Mouse (Mus musculus) cortical plate, adult 2 months (tissue): ENCODE measurements around the gene Zfp384. TPM values are rescaled to one million over a fixed set of nuclear protein-coding genes. Genes with fewer than 3 reads are reported as not detected.

ENCODE experiments used
- H3K27ac ChIP-seq: fragments of 200-500 bp; 2 replicates; pipeline ENCODE4 v1.5.1; 2012; ENCODE audit warnings: low read length, control low read depth, inconsistent platforms; ENCODE audit not compliant: insufficient read depth
- H3K4me1 ChIP-seq: fragments of 200-500 bp; 2 replicates; pipeline ENCODE4 v1.6.1; 2011; ENCODE audit warnings: low read length; ENCODE audit not compliant: control insufficient read depth, insufficient read depth
- H3K4me3 ChIP-seq: fragments of 200-500 bp; 2 replicates; pipeline ENCODE4 v1.5.1; 2011; ENCODE audit warnings: mild to moderate bottlenecking, low read length, control low read depth; ENCODE audit not compliant: insufficient read depth
- CTCF ChIP-seq: fragments of 200-500 bp; IDR thresholded peaks from 2 replicates; pipeline ENCODE4 v1.5.1; 2011; ENCODE audit warnings: mild to moderate bottlenecking, control low read depth, low read length; ENCODE audit not compliant: insufficient read depth; ENCODE audit errors: extremely low read depth
- POLR2A ChIP-seq: fragments of 200-500 bp; IDR thresholded peaks from 2 replicates; pipeline ENCODE4 v1.6.1; 2011; ENCODE audit warnings: mild to moderate bottlenecking, low read length, control low read depth; ENCODE audit not compliant: insufficient read depth; ENCODE audit errors: extremely low read depth
- polyA plus RNA-seq: library from polyadenylated mRNA; depleted of rRNA; stranded (reverse); fragments of >200 nt; gene quantifications from 2 replicates; pipeline ENCODE4 v1.2.3, GENCODE M21; 2012

The Zfp384 gene
- polyA plus RNA-seq, 1 experiment, result 46.9 TPM

DNA sequence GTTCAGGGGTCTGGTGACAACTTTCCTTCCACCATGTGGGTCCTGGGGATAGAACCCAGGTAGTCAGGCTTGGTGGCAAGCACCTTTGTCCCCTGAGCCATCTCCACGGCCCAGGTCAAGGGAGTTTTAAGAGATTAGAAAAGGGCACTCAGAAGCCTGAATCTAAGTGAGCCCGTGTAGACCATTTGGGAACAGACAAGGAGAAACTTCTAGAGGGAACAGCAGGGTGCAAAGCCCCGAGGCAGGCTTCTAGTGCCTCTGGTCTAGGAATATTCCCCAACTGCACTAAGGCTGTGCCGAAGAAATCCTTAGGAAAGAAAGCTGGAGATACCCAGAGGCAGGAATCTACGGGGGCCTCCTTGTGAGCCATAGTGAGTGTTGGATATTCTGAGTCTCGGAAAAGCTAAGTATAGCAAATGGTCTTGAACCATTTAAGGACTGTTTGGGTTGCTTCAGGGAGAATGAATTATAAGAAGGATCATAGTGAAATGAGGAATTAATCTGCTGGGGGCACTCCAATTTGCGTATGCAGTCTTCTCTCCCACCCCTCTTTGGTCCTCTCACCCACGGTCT is 13.0 kb upstream of the Zfp384 start:
- Histone ChIP-seq H3K27ac (peak overlapping the region; percentile 9; the same call in 1 of the 2 replicates), H3K4me3 (peak overlapping the region; percentile 88), H3K4me1 (peaks cover 2% of the 10 kb centered on the region; the same call in 1 of the 2 replicates)
- TF ChIP-seq POLR2A, result no peak
- no peak for TF ChIP-seq CTCF

DNA sequence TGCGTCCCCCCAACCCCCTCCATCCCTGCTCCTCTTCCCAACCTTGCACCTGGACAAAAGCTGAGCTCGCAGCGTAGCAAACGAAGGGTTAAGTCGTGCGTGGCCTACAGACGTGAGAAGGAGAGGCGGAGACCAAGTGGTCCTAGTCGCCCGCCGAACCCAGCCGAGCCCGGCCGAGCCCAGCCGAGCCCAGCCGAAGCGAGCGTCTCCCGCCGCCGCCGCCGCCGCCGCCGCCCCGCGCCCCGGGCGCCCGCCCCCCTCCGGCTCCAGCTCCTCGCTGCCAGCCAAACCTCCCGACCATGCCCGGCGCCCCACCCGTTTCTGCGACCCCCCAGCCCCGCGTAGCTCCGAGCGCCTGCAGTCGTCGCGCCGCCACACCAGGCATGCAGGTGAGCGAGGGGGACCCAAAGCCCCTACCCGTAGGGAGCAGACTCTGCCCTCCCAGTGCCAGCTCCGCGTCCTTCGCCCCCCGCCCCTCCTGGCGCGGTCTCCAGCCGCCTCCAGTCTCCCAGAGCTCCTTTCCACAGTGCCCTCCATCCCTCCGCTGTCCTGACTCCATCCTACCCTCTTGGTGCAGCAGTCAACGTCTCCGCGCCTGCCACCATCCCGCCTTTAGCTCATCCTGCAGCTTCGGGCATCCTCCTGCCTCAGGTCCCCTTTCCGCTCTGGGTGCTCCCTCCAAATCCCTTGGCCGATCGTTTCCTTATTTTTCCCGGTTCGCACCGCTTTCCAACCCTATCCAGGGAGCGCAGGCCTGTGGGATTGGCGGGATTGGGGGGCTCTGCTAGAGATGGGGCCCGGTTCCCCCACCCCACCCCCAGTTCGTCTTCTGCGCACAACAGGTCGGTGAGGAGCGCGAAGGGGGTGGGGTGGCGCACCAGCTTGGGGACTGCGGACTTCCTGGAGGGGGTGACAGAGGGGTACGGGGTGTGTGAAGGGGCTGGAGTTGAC is 12.1 kb upstream of the Zfp384 start, which contains the start of gene Pianp:
Pianp (plus strand) TSS at position 144 of the 951 bp plus-strand sequence.
- H3K27ac ChIP-seq, result peak within 1 kb of the TSS; percentile 68
- no peak for TF ChIP-seq CTCF
- TF ChIP-seq POLR2A, result peak; percentile 60; the same call in 1 of the 2 replicates

GRCm38 (mm10) chr6:124998066-124998465 is 10.9 kb upstream of the Zfp384 start:
- Histone ChIP-seq H3K4me3 (peak overlapping the region; percentile 88), H3K27ac (peak overlapping the region; percentile 68), H3K4me1 (peaks cover 5% of the 10 kb centered on the region)
- TF ChIP-seq CTCF (no peak), POLR2A (peak; percentile 71; the same call in 1 of the 2 replicates)

More for the DNA sequence above, 12.1 kb upstream of the Zfp384 start, which contains the start of gene Pianp:
- Histone ChIP-seq H3K4me1 (peaks cover 2% of the 10 kb centered on the region; the same call in 1 of the 2 replicates), H3K4me3 (peak within 1 kb of the TSS; percentile 88)

- TF ChIP-seq CTCF (no peak), POLR2A (no peak)
- H3K4me3 ChIP-seq, result peak overlapping the region; percentile 88; the same call in 1 of the 2 replicates
- no peak overlapping the region for H3K27ac ChIP-seq
- H3K4me1 ChIP-seq, result peaks cover 11% of the 10 kb centered on the region
Measured at GRCm38 (mm10) chr6:124999091-124999490, 9.9 kb upstream of the Zfp384 start.

GRCm38 (mm10) chr6:124999546-124999945 is 9.4 kb upstream of the Zfp384 start:
- Histone ChIP-seq H3K4me1 (peaks cover 12% of the 10 kb centered on the region), H3K4me3 (no peak overlapping the region), H3K27ac (no peak overlapping the region)
- TF ChIP-seq POLR2A (no peak), CTCF (no peak)

DNA sequence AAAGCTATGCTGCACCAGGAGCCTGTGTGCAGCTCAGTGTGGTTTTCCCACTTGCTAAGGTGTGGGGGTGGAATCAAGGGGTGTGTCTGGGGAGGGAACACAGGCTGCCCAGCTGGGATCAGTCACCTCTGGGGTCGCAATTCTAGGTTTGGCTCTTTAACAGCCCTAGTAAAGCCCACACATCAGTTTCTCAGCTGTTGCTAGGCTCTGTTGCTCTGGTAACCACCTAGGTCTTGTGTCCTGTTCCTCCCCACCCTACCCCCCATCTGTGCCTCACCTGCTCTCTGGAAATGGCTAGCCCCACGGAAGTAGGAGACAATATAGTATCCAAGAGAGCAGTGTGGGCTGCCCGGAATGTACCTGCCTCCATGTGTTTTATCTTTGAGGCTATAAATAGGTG is 5.2 kb upstream of the Zfp384 start:
- TF ChIP-seq POLR2A (no peak), CTCF (no peak)
- H3K4me1 ChIP-seq, result peaks cover 14% of the 10 kb centered on the region
- H3K27ac ChIP-seq, result no peak overlapping the region
- no peak overlapping the region for H3K4me3 ChIP-seq

GRCm38 (mm10) chr6:125005086-125005485 is 3.9 kb upstream of the Zfp384 start:
- Histone ChIP-seq H3K27ac (no peak overlapping the region), H3K4me3 (no peak overlapping the region), H3K4me1 (peaks cover 13% of the 10 kb centered on the region)
- no peak for TF ChIP-seq POLR2A
- no peak for TF ChIP-seq CTCF

GRCm38 (mm10) chr6:125008060-125008459 is 885 bp upstream of the Zfp384 start:
- Histone ChIP-seq H3K4me3 (peak overlapping the region; percentile 57), H3K27ac (no peak overlapping the region), H3K4me1 (peaks cover 11% of the 10 kb centered on the region)
- TF ChIP-seq CTCF, result no peak
- no peak for TF ChIP-seq POLR2A

- TF ChIP-seq CTCF (no peak), POLR2A (peak; percentile 95)
- Histone ChIP-seq H3K4me1 (peaks cover 7% of the 10 kb centered on the region), H3K4me3 (peak overlapping the region; percentile 57), H3K27ac (0 out of 2 replicates have a peak overlapping the region, but pooled peaks have one; percentile 1)
Measured at GRCm38 (mm10) chr6:125008586-125009128, 288 bp upstream of the Zfp384 start.

DNA sequence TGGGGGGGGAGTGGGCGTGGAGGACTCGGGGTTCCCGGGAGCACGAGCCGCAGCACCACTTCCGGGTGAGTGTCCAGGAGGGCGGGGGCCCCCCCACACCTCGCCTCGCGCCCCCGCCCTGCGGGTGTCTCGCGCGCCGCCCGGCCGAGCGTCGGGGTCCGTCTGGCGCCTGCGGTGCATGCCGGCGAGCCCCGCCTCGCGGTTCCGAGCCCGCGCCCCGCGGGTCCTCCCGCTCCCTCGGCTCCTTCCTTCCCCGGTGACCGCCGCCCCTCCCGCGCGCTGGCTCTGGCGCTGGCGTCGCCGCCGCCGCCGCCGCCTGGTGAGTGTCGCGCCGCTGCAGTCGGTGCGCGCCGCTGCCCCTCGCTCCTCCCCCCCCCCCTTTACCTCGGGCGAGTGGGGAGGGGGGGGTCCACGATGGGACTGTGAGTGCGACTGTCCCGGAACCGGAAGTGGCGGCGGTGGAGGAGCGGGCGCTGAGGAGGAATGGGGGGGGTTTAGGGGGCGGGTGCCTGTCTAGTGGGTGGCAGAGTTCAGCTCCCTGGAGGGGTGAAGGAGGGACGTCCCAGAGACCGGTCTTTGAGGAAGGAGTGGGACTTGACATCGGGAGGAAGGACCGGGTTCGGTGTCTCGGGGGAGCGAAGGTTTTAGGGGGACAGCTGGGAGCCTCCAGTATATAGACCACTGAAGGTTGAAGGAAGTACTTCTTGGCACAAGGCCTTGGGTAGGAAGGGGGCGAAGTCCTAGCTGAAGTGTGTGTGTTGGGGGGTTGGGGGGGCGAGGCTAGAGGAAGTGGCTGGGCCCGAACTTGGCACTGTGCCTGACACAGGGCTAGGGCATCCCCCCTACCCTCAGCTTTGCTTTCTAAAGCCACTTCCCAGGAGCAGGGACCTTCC is 482 bp downstream of the Zfp384 start:
- peak overlapping the region; percentile 57 for H3K4me3 ChIP-seq
- peaks cover 3% of the 10 kb centered on the region; the same call in 1 of the 2 replicates for H3K4me1 ChIP-seq
- 0 out of 2 replicates have a peak, but pooled peaks have one; percentile 30 for TF ChIP-seq POLR2A
- no peak for TF ChIP-seq CTCF
- peak overlapping the region; percentile 79 for H3K27ac ChIP-seq
